Mouse (Mus musculus) bone marrow, adult 2 months (tissue): ENCODE measurements around the gene Abhd14a.

Source experiments
- CTCF ChIP-seq: fragments of 200-500 bp; IDR thresholded peaks from 2 replicates; pipeline ENCODE4 v1.5.1; 2011; ENCODE audit warnings: low read length, control low read depth; ENCODE audit not compliant: control insufficient read depth, insufficient read depth
- POLR2A ChIP-seq: fragments of 200-500 bp; IDR thresholded peaks from 2 replicates; pipeline ENCODE4 v1.6.1; 2011; ENCODE audit warnings: low read depth, mild to moderate bottlenecking, control low read depth, low read length, borderline replicate concordance; ENCODE audit not compliant: control insufficient read depth

DNA sequence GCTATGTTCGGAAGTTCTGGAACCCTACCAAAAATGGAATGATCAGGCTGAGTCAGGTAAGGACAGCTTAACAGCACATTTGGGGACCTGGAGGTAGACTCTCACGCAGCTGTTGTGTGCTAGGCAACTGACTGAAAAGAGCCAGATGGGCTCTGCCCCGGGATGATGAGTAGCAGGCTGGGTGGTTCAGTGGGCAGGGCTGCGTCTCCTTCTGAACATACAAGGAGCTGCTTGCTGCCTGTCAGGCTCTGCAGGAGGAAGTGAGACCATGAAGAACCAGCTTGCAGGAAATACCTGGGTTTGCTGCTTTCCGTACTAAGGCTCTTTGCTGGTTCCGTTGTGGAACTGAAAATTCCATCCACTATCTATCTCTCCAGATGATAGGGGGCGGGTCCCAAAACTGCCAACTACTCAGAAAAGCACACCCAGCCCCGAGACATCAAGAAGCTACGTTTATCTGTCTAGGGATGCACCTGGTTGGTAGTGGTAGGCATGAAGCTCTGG is 36.3 kb downstream of the Abhd14a start:
- TF ChIP-seq POLR2A: no peak
- TF ChIP-seq CTCF: no peak
